Mouse (Mus musculus): ENCODE results near the gene Ace3. TPM values are rescaled to one million over a fixed set of nuclear protein-coding genes. Genes with fewer than 3 reads are reported as not detected.

The Ace3 gene
- polyA plus RNA-seq, 1 experiment = not detected

- H3K4me3 ChIP-seq (ENCODE audit: insufficient read depth, low read depth, low read length) = no peak overlapping the region
- H3K27ac ChIP-seq (replicated peaks; ENCODE audit: low read depth, low read length) = no peak overlapping the region
- H3K4me1 ChIP-seq (ENCODE audit: control insufficient read depth, insufficient read depth, insufficient read length, low read length) = 0 out of 2 replicates have a peak, but pooled peaks cover 4% of the 10 kb centered on the region
Observed at GRCm38 (mm10) chr11:106045256-106045655, 50.8 kb downstream of the Ace3 start.

- Histone ChIP-seq H3K4me3 (ENCODE audit: insufficient read depth, low read depth, low read length) (no peak overlapping the region), H3K4me1 (ENCODE audit: control insufficient read depth, insufficient read depth, insufficient read length, low read length) (no peaks in the 10 kb centered on the region), H3K27ac (replicated peaks; ENCODE audit: low read depth, low read length) (no peak overlapping the region)
Observed at GRCm38 (mm10) chr11:106045780-106046179, 51.3 kb downstream of the Ace3 start.

- Histone ChIP-seq H3K4me3 (ENCODE audit: insufficient read depth, low read depth, low read length) (no peak overlapping the region), H3K27ac (replicated peaks; ENCODE audit: low read depth, low read length) (no peak overlapping the region), H3K4me1 (ENCODE audit: control insufficient read depth, insufficient read depth, insufficient read length, low read length) (no peaks in the 10 kb centered on the region)
Observed at GRCm38 (mm10) chr11:106046584-106046983, 52.1 kb downstream of the Ace3 start.

GRCm38 (mm10) chr11:106053921-106054320 is 59.4 kb downstream of the Ace3 start:
- no peak overlapping the region for H3K27ac ChIP-seq (replicated peaks; ENCODE audit: low read depth, low read length)

GRCm38 (mm10) chr11:106054600-106054999 is 60.1 kb downstream of the Ace3 start:
- H3K4me3 ChIP-seq (ENCODE audit: insufficient read depth, low read depth, low read length) = no peak overlapping the region
- H3K4me1 ChIP-seq (ENCODE audit: control insufficient read depth, insufficient read depth, insufficient read length, low read length) = no peaks in the 10 kb centered on the region
- no peak overlapping the region for H3K27ac ChIP-seq (replicated peaks; ENCODE audit: low read depth, low read length)

More at GRCm38 (mm10) chr11:106053921-106054320, 59.4 kb downstream of the Ace3 start:
- H3K4me1 ChIP-seq (ENCODE audit: control insufficient read depth, insufficient read depth, insufficient read length, low read length) = no peaks in the 10 kb centered on the region
- no peak overlapping the region for H3K4me3 ChIP-seq (ENCODE audit: insufficient read depth, low read depth, low read length)

Other genes with a start within 250 kb of the Ace3 start
- 1.1 and 2.3 TPM in 2 replicates for gene Cyb561, start 41.3 kb upstream of the Ace3 start, polyA plus RNA-seq (2012; ENCODE audit: insufficient read depth, insufficient read length, missing spikeins)
- gene Ace, start 26.7 kb upstream of the Ace3 start, polyA plus RNA-seq (2012; ENCODE audit: insufficient read depth, insufficient read length, missing spikeins) = 13.6 and 14.6 TPM in 2 replicates
- gene Kcnh6, start 13.4 kb downstream of the Ace3 start, polyA plus RNA-seq (2012; ENCODE audit: insufficient read depth, insufficient read length, missing spikeins) = not detected in 2 replicates
- 8.4 and 10.1 TPM in 2 replicates for gene Dcaf7, start 42.2 kb downstream of the Ace3 start, polyA plus RNA-seq (2012; ENCODE audit: insufficient read depth, insufficient read length, missing spikeins)
- gene Taco1, start 71.4 kb downstream of the Ace3 start, polyA plus RNA-seq (2012; ENCODE audit: insufficient read depth, insufficient read length, missing spikeins) = 48.4 and 53.8 TPM in 2 replicates
- 8.8 and 10.1 TPM in 2 replicates for gene Map3k3, start 89.9 kb downstream of the Ace3 start, polyA plus RNA-seq (2012; ENCODE audit: insufficient read depth, insufficient read length, missing spikeins)
- not detected in 2 replicates for gene Gm10840, start 166.2 kb downstream of the Ace3 start, polyA plus RNA-seq (2012; ENCODE audit: insufficient read depth, insufficient read length, missing spikeins)
- gene Limd2, start 166.2 kb downstream of the Ace3 start, polyA plus RNA-seq (2012; ENCODE audit: insufficient read depth, insufficient read length, missing spikeins) = 3.4 and 6.1 TPM in 2 replicates
- 9.3 and 9.8 TPM in 2 replicates for gene Strada, start 207.5 kb downstream of the Ace3 start, polyA plus RNA-seq (2012; ENCODE audit: insufficient read depth, insufficient read length, missing spikeins)
- 80.1 and 94.1 TPM in 2 replicates for gene Ccdc47, start 221.7 kb downstream of the Ace3 start, polyA plus RNA-seq (2012; ENCODE audit: insufficient read depth, insufficient read length, missing spikeins)
- 18.9 and 22.2 TPM in 2 replicates for gene Ddx42, start 222.3 kb downstream of the Ace3 start, polyA plus RNA-seq (2012; ENCODE audit: insufficient read depth, insufficient read length, missing spikeins)

Measured in brown adipose tissue, adult 24 weeks (tissue).